Mouse (Mus musculus): ENCODE measurements around the gene Ptpn5. TPM values are rescaled to one million over a fixed set of nuclear protein-coding genes. Genes with fewer than 3 reads are reported as not detected.
A peak's percentile ranks its signal among the peaks of the same experiment; 100 is the strongest.

Ptpn5 gene
- polyA plus RNA-seq, 1 experiment from 2014 or later = 0.69 TPM

- H3K27me3 ChIP-seq (replicated peaks; ENCODE audit: control insufficient read depth, insufficient read depth, low read length) = peaks cover 39% of the 10 kb centered on the region
- no peaks in the 10 kb centered on the region for H3K36me3 ChIP-seq (ENCODE audit: control insufficient read depth, insufficient read depth)
- 34% methylated on average over 5 of the region's 5 CpGs for WGBS
- no peaks in the 10 kb centered on the region for H3K4me1 ChIP-seq (replicated peaks; ENCODE audit: control insufficient read depth, insufficient read depth, low read length)
- no peaks in the 10 kb centered on the region for H3K9me3 ChIP-seq (ENCODE audit: control insufficient read depth)
- no peak for TF ChIP-seq CTCF (IDR thresholded peaks at IDR 0.05; ENCODE audit: low read depth)
- H3K4me2 ChIP-seq (replicated peaks; ENCODE audit: low read depth) = no peak overlapping the region
- no peak for ATAC-seq
- H3K9ac ChIP-seq (ENCODE audit: low read depth, low read length) = no peak overlapping the region
- H3K4me3 ChIP-seq (ENCODE audit: low read depth, low read length) = no peak overlapping the region
- no peak overlapping the region for H3K27ac ChIP-seq (ENCODE audit: low read depth, low read length)
These were observed 1.1 kb upstream of the Ptpn5 start for GRCm38 (mm10) chr7:47134570-47134969.

- 2% methylated on average over 10 of the region's 10 CpGs for WGBS
- Histone ChIP-seq H3K9me3 (ENCODE audit: control insufficient read depth) (no peaks in the 10 kb centered on the region), H3K27me3 (replicated peaks; ENCODE audit: control insufficient read depth, insufficient read depth, low read length) (peaks cover 39% of the 10 kb centered on the region), H3K4me3 (ENCODE audit: low read depth, low read length) (peak overlapping the region; percentile 37), H3K36me3 (ENCODE audit: control insufficient read depth, insufficient read depth) (no peaks in the 10 kb centered on the region), H3K4me2 (replicated peaks; ENCODE audit: low read depth) (peak overlapping the region; percentile 71), H3K9ac (ENCODE audit: low read depth, low read length) (no peak overlapping the region), H3K27ac (ENCODE audit: low read depth, low read length) (no peak overlapping the region), H3K4me1 (replicated peaks; ENCODE audit: control insufficient read depth, insufficient read depth, low read length) (no peaks in the 10 kb centered on the region)
- no peak for TF ChIP-seq CTCF (IDR thresholded peaks at IDR 0.05; ENCODE audit: low read depth)
- no peak for ATAC-seq
These were observed 588 bp downstream of the Ptpn5 start for GRCm38 (mm10) chr7:47132931-47133260.

- peak overlapping the region; percentile 71 for H3K4me2 ChIP-seq (replicated peaks; ENCODE audit: low read depth)
- no peaks in the 10 kb centered on the region for H3K36me3 ChIP-seq (ENCODE audit: control insufficient read depth, insufficient read depth)
- H3K4me3 ChIP-seq (ENCODE audit: low read depth, low read length) = peak overlapping the region; percentile 37
- H3K27ac ChIP-seq (ENCODE audit: low read depth, low read length) = no peak overlapping the region
- no peak overlapping the region for H3K9ac ChIP-seq (ENCODE audit: low read depth, low read length)
- H3K4me1 ChIP-seq (replicated peaks; ENCODE audit: control insufficient read depth, insufficient read depth, low read length) = no peaks in the 10 kb centered on the region
- TF ChIP-seq CTCF (IDR thresholded peaks at IDR 0.05; ENCODE audit: low read depth) = 0 out of 2 replicates have a peak, but pooled peaks have one; percentile 1
- peaks cover 39% of the 10 kb centered on the region for H3K27me3 ChIP-seq (replicated peaks; ENCODE audit: control insufficient read depth, insufficient read depth, low read length)
- WGBS = 1% methylated on average over 65 of the region's 65 CpGs
- 0 out of 2 replicates have a peak, but pooled peaks have one; percentile 16 for ATAC-seq
- H3K9me3 ChIP-seq (ENCODE audit: control insufficient read depth) = no peaks in the 10 kb centered on the region
These were observed 1.1 kb downstream of the Ptpn5 start for GRCm38 (mm10) chr7:47132180-47132930.

GRCm38 (mm10) chr7:47131840-47132179, 1.7 kb downstream of the Ptpn5 start:
- Histone ChIP-seq H3K9ac (ENCODE audit: low read depth, low read length) (no peak overlapping the region), H3K4me1 (replicated peaks; ENCODE audit: control insufficient read depth, insufficient read depth, low read length) (no peaks in the 10 kb centered on the region), H3K36me3 (ENCODE audit: control insufficient read depth, insufficient read depth) (no peaks in the 10 kb centered on the region), H3K4me2 (replicated peaks; ENCODE audit: low read depth) (peak overlapping the region; percentile 71), H3K4me3 (ENCODE audit: low read depth, low read length) (peak overlapping the region; percentile 37), H3K9me3 (ENCODE audit: control insufficient read depth) (no peaks in the 10 kb centered on the region), H3K27me3 (replicated peaks; ENCODE audit: control insufficient read depth, insufficient read depth, low read length) (peaks cover 39% of the 10 kb centered on the region), H3K27ac (ENCODE audit: low read depth, low read length) (no peak overlapping the region)
- ATAC-seq = no peak
- 6% methylated on average over 15 of the region's 15 CpGs for WGBS
- TF ChIP-seq CTCF (IDR thresholded peaks at IDR 0.05; ENCODE audit: low read depth) = no peak

GRCm38 (mm10) chr7:47131258-47131657, 2.2 kb downstream of the Ptpn5 start:
- WGBS = 33% methylated on average over 8 of the region's 8 CpGs
- TF ChIP-seq CTCF (IDR thresholded peaks at IDR 0.05; ENCODE audit: low read depth) = no peak
- H3K4me1 ChIP-seq (replicated peaks; ENCODE audit: control insufficient read depth, insufficient read depth, low read length) = no peaks in the 10 kb centered on the region

GRCm38 (mm10) chr7:47122026-47122425, 11.5 kb downstream of the Ptpn5 start:
- TF ChIP-seq CTCF (IDR thresholded peaks at IDR 0.05; ENCODE audit: low read depth) = no peak
- no peak overlapping the region for H3K4me3 ChIP-seq (ENCODE audit: low read depth, low read length)
- H3K27me3 ChIP-seq (replicated peaks; ENCODE audit: control insufficient read depth, insufficient read depth, low read length) = no peaks in the 10 kb centered on the region
- no peak overlapping the region for H3K4me2 ChIP-seq (replicated peaks; ENCODE audit: low read depth)
- no peaks in the 10 kb centered on the region for H3K36me3 ChIP-seq (ENCODE audit: control insufficient read depth, insufficient read depth)
- no peaks in the 10 kb centered on the region for H3K4me1 ChIP-seq (replicated peaks; ENCODE audit: control insufficient read depth, insufficient read depth, low read length)
- no peaks in the 10 kb centered on the region for H3K9me3 ChIP-seq (ENCODE audit: control insufficient read depth)
- ATAC-seq = no peak
- 80% methylated on average over 3 of the region's 3 CpGs for WGBS
- H3K9ac ChIP-seq (ENCODE audit: low read depth, low read length) = no peak overlapping the region
- no peak overlapping the region for H3K27ac ChIP-seq (ENCODE audit: low read depth, low read length)

More at GRCm38 (mm10) chr7:47131258-47131657, 2.2 kb downstream of the Ptpn5 start:
- peaks cover 39% of the 10 kb centered on the region for H3K27me3 ChIP-seq (replicated peaks; ENCODE audit: control insufficient read depth, insufficient read depth, low read length)
- no peak overlapping the region for H3K27ac ChIP-seq (ENCODE audit: low read depth, low read length)
- no peak overlapping the region for H3K4me2 ChIP-seq (replicated peaks; ENCODE audit: low read depth)
- no peak overlapping the region for H3K4me3 ChIP-seq (ENCODE audit: low read depth, low read length)
- no peak for ATAC-seq
- H3K36me3 ChIP-seq (ENCODE audit: control insufficient read depth, insufficient read depth) = no peaks in the 10 kb centered on the region
- H3K9ac ChIP-seq (ENCODE audit: low read depth, low read length) = no peak overlapping the region
- H3K9me3 ChIP-seq (ENCODE audit: control insufficient read depth) = no peaks in the 10 kb centered on the region

Measured in intestine, postnatal 0 days (tissue).